Mouse (Mus musculus) spleen, postnatal 0 days (tissue): Measurements from ENCODE around the gene Rragb. TPM values are rescaled to one million over a fixed set of nuclear protein-coding genes. Genes with fewer than 3 reads are reported as not detected.

ENCODE experiments used
- polyA plus RNA-seq: library from polyadenylated mRNA; unstranded; fragments of >200 nt; fragmentation: Nextera tagmentation; extraction: Ambion mirVana; gene quantifications from 2 replicates; pipeline ENCODE4 v1.2.1, GENCODE M21; 2015

The Rragb gene
- polyA plus RNA-seq = 0.55 and 0.63 TPM in 2 replicates

GRCm38 (mm10) chrX:153139734-153140515, at the start of gene Rragb:
Rragb (plus strand) TSS chrX:153139981.

GRCm38 (mm10) chrX:153118486-153118885, 21.3 kb upstream of the Rragb start, which contains the start of gene Foxr2:
Foxr2 (plus strand) TSS chrX:153118786.

Other genes with a start within 250 kb of the Rragb start
- gene Usp51, start 133.5 kb upstream of the Rragb start, polyA plus RNA-seq = 0.19 and 0.33 TPM in 2 replicates
- gene Mageh1, start 102.4 kb upstream of the Rragb start, polyA plus RNA-seq = 11.7 and 13.6 TPM in 2 replicates
- not detected in 2 replicates for gene Foxr2, start 21.2 kb upstream of the Rragb start, polyA plus RNA-seq
- 0.17 and 0.30 TPM in 2 replicates for gene Klf8, start 97.5 kb downstream of the Rragb start, polyA plus RNA-seq